Mouse (Mus musculus) B cell, adult 2 months (primary cell): ENCODE results near the gene Themis3.
"Not testable (repeated sequence)": the region's sequence is repeated elsewhere in the genome, so short reads cannot be mapped to it uniquely, and the experiment has no call there.

Source experiments
- DNase-seq, 2 experiments: peaks; one replicate each; pipeline ENCODE4 v3.0.0; 2022

Themis3 gene

DNA sequence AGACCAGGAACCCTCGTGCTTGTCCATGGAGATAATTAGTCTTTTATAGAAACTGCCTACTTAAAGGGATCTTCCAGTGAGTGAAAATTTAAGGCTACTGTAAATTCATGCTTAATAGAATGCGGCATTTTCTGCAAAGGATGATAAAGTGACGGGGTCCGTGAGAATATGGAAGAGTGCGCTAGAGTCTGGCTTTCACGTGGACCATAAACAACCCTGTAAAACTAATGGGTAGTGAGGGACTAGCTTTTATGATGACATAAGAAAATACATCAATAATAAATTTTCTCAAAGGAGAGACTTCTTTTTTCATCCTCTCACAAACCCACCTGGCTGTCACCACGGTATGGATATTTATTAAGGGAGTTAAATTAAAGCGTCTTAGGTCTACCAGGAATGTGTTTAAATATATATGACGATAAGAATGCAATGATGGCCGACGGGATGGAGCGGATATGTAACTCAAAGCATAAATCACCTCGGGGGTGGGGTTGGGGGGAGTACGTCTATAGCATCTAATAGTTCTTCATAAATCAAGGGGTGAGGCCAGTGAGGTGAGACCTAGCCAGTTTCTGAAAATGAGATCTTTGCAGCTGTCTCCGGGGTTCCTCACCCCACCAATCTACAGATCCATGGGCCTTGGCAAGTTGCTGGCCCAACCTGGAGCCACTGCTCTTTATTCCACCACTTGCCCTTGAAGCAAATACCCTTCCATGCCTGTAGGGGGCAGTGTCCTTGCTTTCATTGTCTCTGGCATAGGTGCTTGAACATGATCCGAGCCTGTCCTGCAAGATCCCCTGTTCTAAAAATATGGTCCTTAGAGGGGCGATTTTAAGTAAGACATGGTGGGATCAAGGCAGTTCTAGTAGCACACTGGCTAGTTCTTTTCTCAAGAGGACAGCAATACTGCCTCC, 35.8 kb downstream of the Themis3 start:
- peak; percentile 36 to 42 for DNase-seq

GRCm38 (mm10) chr17:66552690-66553089, 41.7 kb downstream of the Themis3 start:
- no peak for DNase-seq

GRCm38 (mm10) chr17:66550486-66550885, 43.9 kb downstream of the Themis3 start:
- no peak for DNase-seq

DNA sequence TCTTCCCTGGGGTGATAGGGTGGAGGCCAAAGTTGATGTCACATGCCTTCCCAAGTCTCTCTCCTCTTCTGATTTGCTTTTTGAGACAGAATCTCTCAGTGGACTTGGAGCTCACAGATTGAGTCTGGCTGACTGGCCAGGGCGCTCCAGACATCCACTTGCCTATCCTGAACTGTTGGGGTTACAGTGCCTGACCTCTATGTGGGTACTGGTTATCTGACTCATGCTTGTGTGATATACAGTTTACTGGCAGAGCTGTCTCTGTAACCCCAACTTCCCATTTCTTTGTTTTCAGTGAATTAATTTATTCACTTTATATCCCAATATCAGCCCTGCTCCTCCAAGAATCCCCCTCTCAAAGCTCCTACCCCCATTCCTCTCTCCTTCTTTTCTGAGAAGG, 62.1 kb downstream of the Themis3 start:
- DNase-seq, result no peak

- no peak for DNase-seq
These were observed 71.0 kb downstream of the Themis3 start for GRCm38 (mm10) chr17:66523396-66523795.

DNA sequence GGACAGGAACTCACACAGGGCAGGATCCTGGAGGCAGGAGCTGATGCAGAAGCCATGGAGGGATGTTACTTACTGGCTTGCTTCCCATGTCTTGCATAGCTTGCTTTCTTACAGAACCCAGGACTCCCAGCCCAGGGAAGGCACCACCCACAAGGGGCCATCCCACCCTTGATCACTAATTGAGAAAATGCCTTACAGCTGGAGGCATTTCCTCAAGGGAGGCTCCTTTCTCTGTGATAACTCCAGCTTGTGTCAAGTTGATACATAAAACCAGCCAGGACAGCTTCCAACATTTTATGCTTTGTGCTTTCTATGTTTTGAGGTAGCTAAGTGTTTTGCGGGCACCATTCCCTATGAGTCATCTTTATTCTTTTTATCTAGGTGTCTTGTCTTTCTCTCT, 71.8 kb downstream of the Themis3 start:
- DNase-seq, result not testable (repeated sequence)

DNA sequence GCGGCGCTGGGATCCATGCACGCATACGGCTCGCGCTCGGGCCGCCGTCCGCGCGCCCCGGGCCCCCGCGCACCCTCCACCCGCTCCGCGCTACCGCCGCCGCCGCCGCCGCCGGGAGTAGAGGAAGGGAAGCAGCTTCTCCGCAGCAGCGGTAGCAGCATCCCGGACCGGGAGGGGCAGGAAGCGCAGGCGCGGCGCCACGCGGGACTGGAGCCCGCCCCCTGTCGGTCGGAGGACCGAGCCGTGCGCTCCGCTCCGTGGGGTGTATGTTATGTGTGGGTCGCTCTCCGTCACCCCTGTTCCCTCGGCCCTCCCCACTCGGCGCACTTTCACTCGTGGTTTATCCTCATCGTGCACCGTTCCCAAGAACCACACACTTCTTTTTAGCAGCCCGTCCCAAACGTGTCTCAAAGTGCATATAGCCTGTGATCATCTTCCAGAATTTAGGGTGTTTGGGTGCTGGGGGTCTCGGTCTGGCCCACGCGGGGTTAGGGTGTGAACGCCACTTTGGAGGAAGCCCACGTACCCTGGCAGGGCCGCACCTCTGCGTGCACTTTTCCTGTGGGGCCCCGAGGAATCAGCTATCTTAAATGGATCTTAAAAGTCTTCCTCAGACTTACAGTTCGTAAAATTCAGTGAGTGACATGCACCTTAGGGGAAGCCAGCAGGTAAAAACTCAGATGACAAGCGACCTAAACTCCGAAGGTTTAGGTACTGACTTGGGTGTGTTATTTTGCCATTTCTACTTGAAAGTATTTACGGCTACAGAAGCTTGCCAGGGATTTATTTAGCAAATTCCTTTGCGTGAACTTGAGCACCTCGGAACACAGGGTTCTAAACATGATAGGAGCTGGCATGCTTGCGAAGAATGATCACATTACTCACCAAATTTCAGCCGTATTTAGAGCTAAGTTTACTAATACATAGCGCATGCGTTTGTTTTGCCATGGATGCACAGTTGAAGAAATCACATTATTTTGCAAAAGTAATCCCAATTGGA, 74.6 kb downstream of the Themis3 start, which contains the start of gene Rab12:
Gene Rab12, minus strand, starts transcription at position 176 of the 1,000 bp plus-strand sequence.
- DNase-seq, result peak; percentile 93 to 94

GRCm38 (mm10) chr17:66518877-66519553, 75.4 kb downstream of the Themis3 start:
- DNase-seq, result peak in 1 of 2 experiments; percentile 41

GRCm38 (mm10) chr17:66516953-66517352, 77.5 kb downstream of the Themis3 start:
- no peak for DNase-seq

- peak; percentile 34 to 45 for DNase-seq
These were observed 80.0 kb downstream of the Themis3 start for GRCm38 (mm10) chr17:66514288-66514995.

- DNase-seq, result peak; percentile 26 to 39
These were observed 82.0 kb downstream of the Themis3 start for GRCm38 (mm10) chr17:66512202-66512956.

- no peak for DNase-seq
These were observed 84.2 kb downstream of the Themis3 start for GRCm38 (mm10) chr17:66510221-66510683.

DNA sequence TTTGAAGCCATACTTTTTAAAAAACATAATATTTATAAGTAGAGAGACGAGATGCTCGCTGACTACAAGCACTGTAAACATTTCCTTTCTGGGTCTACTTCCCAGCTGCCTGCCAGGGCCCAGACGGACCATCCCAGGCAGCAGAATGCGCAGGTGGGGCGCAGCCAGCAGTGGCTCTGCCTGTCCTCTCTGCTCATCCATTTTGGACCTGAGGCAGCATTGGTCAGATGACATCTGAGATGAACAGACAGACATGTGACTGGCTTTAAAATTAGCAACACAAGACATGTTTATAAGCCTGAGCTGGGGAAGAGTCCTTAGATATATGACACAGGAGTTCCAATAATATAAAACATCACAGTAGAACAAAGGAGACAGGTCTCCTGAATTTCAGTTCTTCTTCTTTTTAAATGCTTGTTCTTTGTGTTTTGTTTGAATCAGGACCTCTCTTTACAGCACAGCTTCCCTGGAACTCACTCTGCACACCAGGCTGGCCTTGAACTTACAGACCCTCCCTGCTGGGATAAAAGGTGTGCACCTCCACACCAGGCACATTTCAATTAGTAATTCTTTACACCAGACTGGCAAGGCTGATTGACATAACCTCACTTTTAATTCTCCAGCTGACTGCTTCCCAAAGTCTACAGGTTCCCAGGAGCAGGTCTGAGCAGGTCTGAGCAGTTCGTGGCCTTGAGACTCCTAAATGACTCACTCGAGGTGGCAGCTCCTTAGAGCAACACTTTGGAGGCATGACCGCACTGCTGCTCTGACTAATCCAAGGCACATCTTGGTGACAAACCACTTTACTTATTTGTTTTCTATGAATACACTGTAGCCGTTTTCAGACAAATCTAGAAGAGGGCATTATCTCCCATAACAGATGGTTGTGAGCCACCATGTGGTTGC, 87.1 kb downstream of the Themis3 start:
- DNase-seq, result no peak

DNA sequence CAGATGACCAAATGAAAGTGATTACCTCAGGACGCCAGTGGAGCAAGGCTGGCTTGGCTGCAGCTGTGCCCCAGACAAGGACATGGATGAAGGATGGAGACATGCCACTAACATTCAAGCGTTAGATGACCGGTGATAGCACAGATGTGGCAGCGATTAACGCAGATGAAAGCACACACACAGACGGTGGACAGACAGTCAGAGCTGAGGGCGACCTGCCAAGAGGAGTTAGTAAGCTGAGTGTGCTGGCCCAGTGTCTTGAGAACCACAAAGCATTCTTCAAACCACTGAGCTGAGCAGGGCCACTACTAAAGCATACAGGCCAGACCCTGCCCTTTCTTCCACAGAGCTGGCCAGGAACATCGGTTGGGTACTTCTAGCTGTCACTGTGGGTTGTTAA, 89.5 kb downstream of the Themis3 start:
- no peak for DNase-seq
